In the genomic region with DNA sequence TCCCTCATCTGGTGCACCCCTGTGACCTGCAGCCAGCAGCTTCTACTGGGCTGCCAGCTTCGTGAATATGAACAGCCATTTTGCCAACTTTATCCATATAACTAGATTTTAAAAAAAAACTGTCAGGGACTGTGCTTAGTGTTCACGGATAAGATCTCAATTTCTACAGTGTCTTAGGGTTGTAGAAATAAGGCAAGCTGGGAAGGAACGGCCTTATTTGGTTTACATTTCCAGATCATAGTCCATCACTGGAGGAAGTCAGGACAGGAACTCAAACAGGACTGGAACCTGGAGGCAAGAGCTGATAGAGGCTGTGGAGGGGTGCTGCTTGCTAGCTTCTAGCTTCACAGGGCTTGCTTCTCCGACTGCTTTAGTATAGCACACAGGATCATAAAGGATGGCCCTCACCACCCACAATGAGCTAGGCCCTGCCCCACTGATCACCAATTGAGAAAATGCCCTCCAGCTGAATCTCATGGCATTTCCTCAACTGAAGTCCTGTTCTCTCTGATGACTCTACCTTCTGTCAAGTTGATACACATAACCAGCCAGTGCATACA, we compare ENCODE assay signal across 8 mouse cellular contexts. TPM values are rescaled to one million over a fixed set of nuclear protein-coding genes. Genes with fewer than 3 reads are reported as not detected.
DNase-seq lines count a peak whose midpoint lies in the region; ATAC-seq and TF ChIP-seq lines count a peak whose summit lies in the region.

No protein-coding gene starts in this region.

- no peak for ATAC-seq in liver, embryonic 14.5 days (ENCODE audit: insufficient read depth)

- no peak for TF ChIP-seq EP300 in liver, embryonic 14.5 days (IDR thresholded peaks at IDR 0.05; ENCODE audit: low read depth)

- peak overlapping the region; percentile 100 for H3K27ac ChIP-seq in heart, embryonic 10.5 days
- peak overlapping the region; percentile 100 for H3K27ac ChIP-seq in forebrain, embryonic 10.5 days
- H3K27ac ChIP-seq in liver, embryonic 14.5 days: peak overlapping the region; percentile 81

- TF ChIP-seq CTCF in C2C12 (IDR thresholded peaks at IDR 0.05; ENCODE audit: control insufficient read depth, insufficient read depth, insufficient read length): no peak
- no peak for TF ChIP-seq CTCF in liver, embryonic 14.5 days (IDR thresholded peaks at IDR 0.05; ENCODE audit: low read depth)

- peaks cover 30% of the 10 kb centered on the region for H3K79me2 ChIP-seq in C2C12 (ENCODE audit: control insufficient read depth, insufficient read depth)

- H3ac ChIP-seq in C2C12 (ENCODE audit: control insufficient read depth, insufficient read length, low read depth): peak overlapping the region; percentile 89

- intact Hi-C loops in heart, postnatal 25 days (cut with DNase I): loop anchor here (5.0 to 10.0 kb wide), 2 partner anchors 88 to 255 kb away; partner anchors contain the start of genes 2210016F16Rik and Ubqln1

- peaks cover 6% of the 10 kb centered on the region for H3K4me1 ChIP-seq in heart, embryonic 10.5 days
- peaks cover 26% of the 10 kb centered on the region for H3K4me1 ChIP-seq in forebrain, embryonic 10.5 days
- peaks cover 10 to 15% of the 10 kb centered on the region in 2 experiments for H3K4me1 ChIP-seq in liver, embryonic 14.5 days (replicated peaks; ENCODE audit: control insufficient read depth in 2 of 2, insufficient read depth in 2 of 2, low read length in 1 of 2)

- H3K27me3 ChIP-seq in heart, embryonic 10.5 days (ENCODE audit: insufficient read depth, poor library complexity, severe bottlenecking): no peaks in the 10 kb centered on the region
- H3K27me3 ChIP-seq in C2C12 (ENCODE audit: control insufficient read depth, insufficient read depth, insufficient read length): no peaks in the 10 kb centered on the region
- no peaks in the 10 kb centered on the region for H3K27me3 ChIP-seq in forebrain, embryonic 10.5 days (ENCODE audit: poor library complexity, severe bottlenecking)
- H3K27me3 ChIP-seq in liver, embryonic 14.5 days (ENCODE audit: control insufficient read depth, insufficient read depth, low read length): no peaks in the 10 kb centered on the region

- DNase-seq in heart, embryonic 10.5 days (ENCODE audit: low spot score): no peak
- DNase-seq in heart, postnatal 25 days (ENCODE audit: low spot score): no peak
- DNase-seq in forebrain, embryonic 10.5 days (ENCODE audit: extremely low spot score, low spot score): no peak
- DNase-seq in liver, embryonic 14.5 days (ENCODE audit: low read depth in 3 of 3, low spot score in 3 of 3): no peak
- DNase-seq in layer of hippocampus, postnatal 25 days (ENCODE audit: extremely low spot score in 1 of 2, low spot score in 1 of 2): no peak
- no peak for DNase-seq in layer of hippocampus, adult 9-11 months
- DNase-seq in cerebellum, adult 8-10 months: no peak

- no peaks in the 10 kb centered on the region for H3K9me3 ChIP-seq in heart, embryonic 10.5 days
- no peaks in the 10 kb centered on the region for H3K9me3 ChIP-seq in forebrain, embryonic 10.5 days
- H3K9me3 ChIP-seq in liver, embryonic 14.5 days (ENCODE audit: control insufficient read depth, low read length): no peaks in the 10 kb centered on the region

- peak overlapping the region; percentile 85 for H3K4me2 ChIP-seq in liver, embryonic 14.5 days (ENCODE audit: low read depth)

- H3K36me3 ChIP-seq in heart, embryonic 10.5 days: peaks cover 7% of the 10 kb centered on the region
- peaks cover 15% of the 10 kb centered on the region for H3K36me3 ChIP-seq in C2C12 (ENCODE audit: control insufficient read depth, insufficient read depth)
- peaks cover 28% of the 10 kb centered on the region for H3K36me3 ChIP-seq in forebrain, embryonic 10.5 days (replicated peaks)
- H3K36me3 ChIP-seq in liver, embryonic 14.5 days (replicated peaks; ENCODE audit: control insufficient read depth, insufficient read depth, low read depth): peaks cover 9% of the 10 kb centered on the region

- peak overlapping the region; percentile 99 for H3K4me3 ChIP-seq in heart, embryonic 10.5 days
- peak overlapping the region; percentile 66 for H3K4me3 ChIP-seq in C2C12 (ENCODE audit: insufficient read depth, poor library complexity, severe bottlenecking)
- H3K4me3 ChIP-seq in forebrain, embryonic 10.5 days: peak overlapping the region; percentile 97
- H3K4me3 ChIP-seq in liver, embryonic 14.5 days (ENCODE audit: insufficient read depth in 1 of 2, low read depth in 2 of 2, low read length in 2 of 2): peak overlapping the region; percentile 69 to 93

- WGBS in heart, embryonic 10.5 days: 41% methylated on average over 4 of the region's 4 CpGs
- 48% methylated on average over 4 of the region's 4 CpGs for WGBS in forebrain, embryonic 10.5 days
- WGBS in liver, embryonic 14.5 days (ENCODE audit: insufficient replicate concordance): 11% methylated on average over 4 of the region's 4 CpGs

- peak overlapping the region; percentile 97 for H3K9ac ChIP-seq in liver, embryonic 14.5 days (replicated peaks)

- H3K79me3 ChIP-seq in C2C12 (ENCODE audit: low read depth): peaks cover 21% of the 10 kb centered on the region

TF ChIP-seq in C2C12, 6 proteins besides CTCF, POLR2A, EP300 and RAD21:
- no peak for TF ChIP-seq MAX (IDR thresholded peaks at IDR 0.05)
- TF ChIP-seq CEBPB (IDR thresholded peaks at IDR 0.05; ENCODE audit: low read depth): no peak
- no peak for TF ChIP-seq MYOG (IDR thresholded peaks at IDR 0.05; ENCODE audit: control insufficient read depth, extremely low read depth, insufficient read length)
- no peak for TF ChIP-seq USF1 (IDR thresholded peaks at IDR 0.05; ENCODE audit: low read depth)
- no peak for TF ChIP-seq MYOD1 (IDR thresholded peaks at IDR 0.05; ENCODE audit: control insufficient read depth, insufficient read length, low read depth)
- TF ChIP-seq FOSL1 (IDR thresholded peaks at IDR 0.05; ENCODE audit: insufficient read depth, low read length, poor library complexity, severe bottlenecking): no peak

RNA-seq across cellular contexts. Expression of gene Hnrnpa0, which starts 1.4 kb away (rescaled TPM):
- polyA plus RNA-seq in heart, embryonic 10.5 days (2016; fragmentation: Nextera tagmentation; extraction: Ambion mirVana): 14.0 and 16.6 TPM in 2 replicates
- total RNA-seq in heart, postnatal 25 days (2021): 10 to 100 TPM; 64.3 to 70.2 TPM
- polyA plus RNA-seq in C2C12 (2012; fragmentation: generic; extraction: Trizol): 173 TPM
- 44.5 and 49.3 TPM in 2 replicates for polyA plus RNA-seq in forebrain, embryonic 10.5 days (2016; fragmentation: Nextera tagmentation; extraction: Ambion mirVana)
- 44.1 and 62.9 TPM in 2 replicates for polyA plus RNA-seq in liver, embryonic 14.5 days (2012; rRNA removed)
- 9.7 and 10.5 TPM in 2 replicates for polyA plus RNA-seq in liver, embryonic 14.5 days (2014; fragmentation: Nextera tagmentation; extraction: Ambion mirVana)
- 100 to 1,000 TPM; 127 to 131 TPM for total RNA-seq in layer of hippocampus, postnatal 25 days (2021)

RNA-seq across cellular contexts. Expression of gene Klhl3, which starts 16.4 kb away (rescaled TPM):
- polyA plus RNA-seq in heart, embryonic 10.5 days (2016; fragmentation: Nextera tagmentation; extraction: Ambion mirVana): 2.5 and 3.4 TPM in 2 replicates
- 1 to 10 TPM; 2.6 TPM for total RNA-seq in heart, postnatal 25 days (2021)
- 0.01 TPM for polyA plus RNA-seq in C2C12 (2012; fragmentation: generic; extraction: Trizol)
- polyA plus RNA-seq in forebrain, embryonic 10.5 days (2016; fragmentation: Nextera tagmentation; extraction: Ambion mirVana): 2.0 and 2.1 TPM in 2 replicates
- 0.42 and 0.44 TPM in 2 replicates for polyA plus RNA-seq in liver, embryonic 14.5 days (2012; rRNA removed)
- polyA plus RNA-seq in liver, embryonic 14.5 days (2014; fragmentation: Nextera tagmentation; extraction: Ambion mirVana): 0.51 and 0.63 TPM in 2 replicates
- 10 to 100 TPM; 45.2 to 47.4 TPM for total RNA-seq in layer of hippocampus, postnatal 25 days (2021)

RNA-seq across cellular contexts. Expression of gene Idnk, which starts 27.7 kb away (rescaled TPM):
- 35.0 and 36.5 TPM in 2 replicates for polyA plus RNA-seq in heart, embryonic 10.5 days (2016; fragmentation: Nextera tagmentation; extraction: Ambion mirVana)
- total RNA-seq in heart, postnatal 25 days (2021): 10 to 100 TPM; 23.2 to 24.3 TPM
- 11.7 TPM for polyA plus RNA-seq in C2C12 (2012; fragmentation: generic; extraction: Trizol)
- 47.0 and 47.1 TPM in 2 replicates for polyA plus RNA-seq in forebrain, embryonic 10.5 days (2016; fragmentation: Nextera tagmentation; extraction: Ambion mirVana)
- polyA plus RNA-seq in liver, embryonic 14.5 days (2012; rRNA removed): 5.8 and 6.9 TPM in 2 replicates
- 17.7 and 18.3 TPM in 2 replicates for polyA plus RNA-seq in liver, embryonic 14.5 days (2014; fragmentation: Nextera tagmentation; extraction: Ambion mirVana)
- total RNA-seq in layer of hippocampus, postnatal 25 days (2021): 10 to 100 TPM; 26.3 to 28.2 TPM
